Mouse (Mus musculus) embryonic facial prominence, embryonic 15.5 days (tissue): ENCODE results near the gene Fto. TPM values are rescaled to one million over a fixed set of nuclear protein-coding genes. Genes with fewer than 3 reads are reported as not detected.

ENCODE experiments used
- ATAC-seq: fragments of 200-750 bp; cut with Nextera tagmentation; 2 replicates; pipeline ENCODE4 v1.8.0; 2017; ENCODE audit warnings: low read depth, moderate TSS enrichment; ENCODE audit not compliant: insufficient number of reproducible peaks, low FRiP score, low TSS enrichment
- H3K27ac ChIP-seq: fragments of 300-500 bp; sonication (generic); replicated peaks from 2 replicates; pipeline ENCODE4 v1.5.1; 2015; ENCODE audit warnings: mild to moderate bottlenecking, inconsistent platforms
- H3K27me3 ChIP-seq: fragments of 300-500 bp; sonication (generic); 2 replicates; pipeline ENCODE4 v1.6.1; 2015; ENCODE audit warnings: inconsistent platforms
- H3K36me3 ChIP-seq: fragments of 300-500 bp; sonication (generic); 2 replicates; pipeline ENCODE4 v1.6.1; 2015; ENCODE audit warnings: mild to moderate bottlenecking, inconsistent platforms
- H3K4me1 ChIP-seq: fragments of 300-500 bp; sonication (generic); 2 replicates; pipeline ENCODE4 v1.6.1; 2015; ENCODE audit warnings: inconsistent platforms
- H3K4me2 ChIP-seq: fragments of 300-500 bp; sonication (generic); replicated peaks from 2 replicates; pipeline ENCODE4 v1.6.1; 2015; ENCODE audit warnings: mild to moderate bottlenecking, inconsistent platforms
- H3K4me3 ChIP-seq: fragments of 300-500 bp; sonication (generic); replicated peaks from 2 replicates; pipeline ENCODE4 v1.5.1; 2015; ENCODE audit warnings: mild to moderate bottlenecking, inconsistent platforms
- H3K9ac ChIP-seq: fragments of 300-500 bp; sonication (generic); 2 replicates; pipeline ENCODE4 v1.6.1; 2015; ENCODE audit warnings: inconsistent platforms
- H3K9me3 ChIP-seq: fragments of 300-500 bp; sonication (generic); replicated peaks from 2 replicates; pipeline ENCODE4 v1.6.1; 2016; ENCODE audit warnings: inconsistent platforms
- WGBS: fragments of 180-500 bp; shearing (Covaris S2); methylation state at CpG from one replicate; pipeline ENCODE4 v1.1.7; 2015; 5-methylcytosine and 5-hydroxymethylcytosine counted together
- polyA plus RNA-seq: library from polyadenylated mRNA; unstranded; fragments of >200 nt; fragmentation: Nextera tagmentation; extraction: Ambion mirVana; gene quantifications from 2 replicates; pipeline ENCODE4 v1.2.1, GENCODE M21; 2015

Gene Fto
- polyA plus RNA-seq, 1 experiment from 2014 or later, result 111 TPM

GRCm38 (mm10) chr8:91645484-91645883 is 332.2 kb downstream of the Fto start:
- Histone ChIP-seq H3K4me2 (no peak overlapping the region), H3K27me3 (peaks cover 5% of the 10 kb centered on the region; the same call in 1 of the 2 replicates), H3K9me3 (no peaks in the 10 kb centered on the region), H3K4me1 (peaks cover 32% of the 10 kb centered on the region), H3K9ac (no peak overlapping the region), H3K27ac (no peak overlapping the region), H3K4me3 (no peak overlapping the region), H3K36me3 (no peaks in the 10 kb centered on the region)
- no peak for ATAC-seq
- WGBS, result 56% methylated on average over 2 of the region's 2 CpGs

GRCm38 (mm10) chr8:91647959-91648358 is 334.6 kb downstream of the Fto start:
- no peak for ATAC-seq
- Histone ChIP-seq H3K4me1 (peaks cover 32% of the 10 kb centered on the region), H3K27ac (no peak overlapping the region), H3K4me3 (no peak overlapping the region), H3K27me3 (peaks cover 7% of the 10 kb centered on the region; the same call in 1 of the 2 replicates), H3K4me2 (no peak overlapping the region), H3K9ac (no peak overlapping the region), H3K9me3 (no peaks in the 10 kb centered on the region), H3K36me3 (no peaks in the 10 kb centered on the region)
- WGBS, result 45% methylated on average over 11 of the region's 11 CpGs

GRCm38 (mm10) chr8:91648776-91649175 is 335.5 kb downstream of the Fto start:
- no peak for ATAC-seq
- Histone ChIP-seq H3K4me2 (0 out of 2 replicates have a peak overlapping the region, but pooled peaks have one; percentile 10), H3K9ac (no peak overlapping the region), H3K4me3 (no peak overlapping the region), H3K27ac (peak overlapping the region; percentile 23; the same call in 1 of the 2 replicates), H3K4me1 (peaks cover 32% of the 10 kb centered on the region), H3K9me3 (no peaks in the 10 kb centered on the region), H3K36me3 (no peaks in the 10 kb centered on the region), H3K27me3 (peaks cover 7% of the 10 kb centered on the region; the same call in 1 of the 2 replicates)
- 12% methylated on average over 9 of the region's 9 CpGs for WGBS

- no peaks in the 10 kb centered on the region for H3K9me3 ChIP-seq
- H3K27ac ChIP-seq, result no peak overlapping the region
- whole genome bisulfite sequencing, result 73% methylated on average over 3 of the region's 3 CpGs
- ATAC-seq, result no peak
- H3K4me2 ChIP-seq, result no peak overlapping the region
- H3K9ac ChIP-seq, result no peak overlapping the region
- H3K4me1 ChIP-seq, result peaks cover 8% of the 10 kb centered on the region
- no peaks in the 10 kb centered on the region for H3K36me3 ChIP-seq
- no peak overlapping the region for H3K4me3 ChIP-seq
- H3K27me3 ChIP-seq, result peaks cover 4% of the 10 kb centered on the region; the same call in 1 of the 2 replicates
These were observed 340.2 kb downstream of the Fto start for GRCm38 (mm10) chr8:91653561-91653960.

GRCm38 (mm10) chr8:91657381-91657780 is 344.1 kb downstream of the Fto start:
- H3K4me3 ChIP-seq, result no peak overlapping the region
- no peak for ATAC-seq
- no peaks in the 10 kb centered on the region for H3K9me3 ChIP-seq
- no peaks in the 10 kb centered on the region for H3K27me3 ChIP-seq
- H3K27ac ChIP-seq, result no peak overlapping the region
- no peak overlapping the region for H3K4me2 ChIP-seq
- no peak overlapping the region for H3K9ac ChIP-seq
- peaks cover under 1% of the 10 kb centered on the region; the same call in 1 of the 2 replicates for H3K4me1 ChIP-seq
- H3K36me3 ChIP-seq, result no peaks in the 10 kb centered on the region
- WGBS, result 78% methylated on average over 9 of the region's 9 CpGs

GRCm38 (mm10) chr8:91660879-91661278 is 347.6 kb downstream of the Fto start:
- Histone ChIP-seq H3K27me3 (no peaks in the 10 kb centered on the region), H3K27ac (no peak overlapping the region), H3K4me3 (no peak overlapping the region), H3K4me2 (no peak overlapping the region), H3K36me3 (no peaks in the 10 kb centered on the region), H3K9me3 (no peaks in the 10 kb centered on the region), H3K4me1 (peaks cover 4% of the 10 kb centered on the region; the same call in 1 of the 2 replicates), H3K9ac (no peak overlapping the region)
- no peak for ATAC-seq
- 62% methylated on average over 8 of the region's 8 CpGs for WGBS

GRCm38 (mm10) chr8:91669461-91670071 is 356.2 kb downstream of the Fto start:
- Histone ChIP-seq H3K27ac (no peak overlapping the region), H3K4me2 (no peak overlapping the region), H3K27me3 (no peaks in the 10 kb centered on the region), H3K36me3 (peaks cover 14% of the 10 kb centered on the region; the same call in 1 of the 2 replicates), H3K9ac (no peak overlapping the region), H3K4me3 (no peak overlapping the region), H3K4me1 (no peaks in the 10 kb centered on the region), H3K9me3 (no peaks in the 10 kb centered on the region)
- ATAC-seq, result no peak
- 75% methylated on average over 16 of the region's 16 CpGs for WGBS

- H3K27me3 ChIP-seq, result no peaks in the 10 kb centered on the region; the same call in 1 of the 2 replicates
- no peaks in the 10 kb centered on the region for H3K36me3 ChIP-seq
- WGBS, result 62% methylated on average over 3 of the region's 3 CpGs
- H3K4me2 ChIP-seq, result no peak overlapping the region
- H3K9me3 ChIP-seq, result no peaks in the 10 kb centered on the region
- no peak overlapping the region for H3K4me3 ChIP-seq
- no peak for ATAC-seq
- H3K27ac ChIP-seq, result no peak overlapping the region
- H3K9ac ChIP-seq, result no peak overlapping the region
- no peaks in the 10 kb centered on the region for H3K4me1 ChIP-seq
These were observed 363.6 kb downstream of the Fto start for GRCm38 (mm10) chr8:91676928-91677327.

- no peaks in the 10 kb centered on the region for H3K4me1 ChIP-seq
- no peak overlapping the region for H3K9ac ChIP-seq
- no peak overlapping the region for H3K4me2 ChIP-seq
- 59% methylated on average over 15 of the region's 15 CpGs for WGBS
- ATAC-seq, result no peak
- no peaks in the 10 kb centered on the region for H3K36me3 ChIP-seq
- H3K9me3 ChIP-seq, result no peaks in the 10 kb centered on the region
- H3K27ac ChIP-seq, result no peak overlapping the region
- H3K4me3 ChIP-seq, result no peak overlapping the region
- no peaks in the 10 kb centered on the region; the same call in 1 of the 2 replicates for H3K27me3 ChIP-seq
These were observed 366.1 kb downstream of the Fto start for GRCm38 (mm10) chr8:91679451-91679850.

- H3K27me3 ChIP-seq, result no peaks in the 10 kb centered on the region; the same call in 1 of the 2 replicates
- H3K4me3 ChIP-seq, result no peak overlapping the region
- no peaks in the 10 kb centered on the region for H3K9me3 ChIP-seq
- no peak overlapping the region for H3K9ac ChIP-seq
- H3K27ac ChIP-seq, result no peak overlapping the region
- no peaks in the 10 kb centered on the region for H3K36me3 ChIP-seq
- no peaks in the 10 kb centered on the region for H3K4me1 ChIP-seq
- ATAC-seq, result no peak
- WGBS, result 66% methylated on average over 5 of the region's 5 CpGs
- H3K4me2 ChIP-seq, result no peak overlapping the region
These were observed 366.8 kb downstream of the Fto start for GRCm38 (mm10) chr8:91680125-91680524.

- Histone ChIP-seq H3K4me3 (no peak overlapping the region), H3K9ac (no peak overlapping the region), H3K27me3 (no peaks in the 10 kb centered on the region; the same call in 1 of the 2 replicates), H3K27ac (no peak overlapping the region), H3K4me1 (no peaks in the 10 kb centered on the region), H3K9me3 (no peaks in the 10 kb centered on the region), H3K36me3 (no peaks in the 10 kb centered on the region), H3K4me2 (no peak overlapping the region)
- ATAC-seq, result no peak
- 59% methylated on average over 6 of the region's 6 CpGs for WGBS
These were observed 371.4 kb downstream of the Fto start for GRCm38 (mm10) chr8:91684596-91685317.
